Mouse (Mus musculus) lung, postnatal 14 days (tissue): ENCODE data around the gene Prrg2.

Experiments used
- DNase-seq: peaks from one replicate; pipeline ENCODE4 v3.0.0; 2021

Prrg2 gene

DNA sequence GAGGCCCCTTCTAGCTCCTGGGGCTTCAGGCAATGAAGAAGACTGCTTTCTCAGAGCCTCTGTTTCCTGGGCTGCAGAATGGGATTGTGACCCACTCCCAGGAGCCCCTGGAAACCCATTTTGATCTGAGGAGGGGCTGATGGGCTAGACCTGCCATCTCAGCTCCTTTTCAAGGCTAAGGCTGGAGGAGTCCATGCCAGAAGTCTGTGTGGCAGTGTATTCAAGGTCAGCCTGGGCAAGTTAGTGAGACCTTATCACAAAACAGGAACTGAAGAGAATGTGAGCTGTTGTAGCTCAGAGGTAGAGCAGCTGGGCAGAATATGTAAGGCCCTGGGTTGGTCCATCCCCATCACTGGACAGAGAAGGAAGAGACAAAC, 5.5 kb downstream of the Prrg2 start:
- DNase-seq = no peak

DNA sequence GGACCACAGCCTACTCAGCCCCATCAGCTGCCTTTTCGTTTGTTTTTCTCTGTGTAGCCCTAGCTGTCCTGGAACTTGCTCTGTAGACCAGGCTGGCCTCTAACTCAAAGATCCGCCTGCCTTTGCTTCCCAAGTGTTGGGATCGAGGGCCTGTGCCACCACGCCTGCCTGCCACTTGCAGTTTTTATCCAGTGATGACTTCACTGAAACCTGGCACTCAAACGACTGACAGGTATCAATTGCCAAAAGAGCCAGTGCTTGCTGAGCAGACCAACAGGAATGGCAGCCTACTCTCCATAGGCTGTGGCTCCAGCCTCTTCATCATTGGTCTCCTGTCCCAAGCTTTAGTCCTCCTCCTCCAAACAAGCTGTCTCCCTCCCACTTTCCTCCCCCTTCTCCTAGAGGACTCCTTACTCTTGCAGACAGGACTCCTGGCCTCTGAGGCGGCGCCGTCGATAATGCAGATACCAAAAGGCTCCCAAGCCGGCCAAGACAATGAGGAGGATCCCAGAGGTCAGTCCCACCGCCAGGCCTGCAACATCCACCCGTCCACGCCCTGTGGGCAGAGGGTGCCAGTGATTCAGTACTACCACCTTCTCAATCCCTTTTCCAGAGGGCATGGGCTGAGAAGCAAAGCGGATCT, 6.0 kb downstream of the Prrg2 start:
- DNase-seq = no peak

DNA sequence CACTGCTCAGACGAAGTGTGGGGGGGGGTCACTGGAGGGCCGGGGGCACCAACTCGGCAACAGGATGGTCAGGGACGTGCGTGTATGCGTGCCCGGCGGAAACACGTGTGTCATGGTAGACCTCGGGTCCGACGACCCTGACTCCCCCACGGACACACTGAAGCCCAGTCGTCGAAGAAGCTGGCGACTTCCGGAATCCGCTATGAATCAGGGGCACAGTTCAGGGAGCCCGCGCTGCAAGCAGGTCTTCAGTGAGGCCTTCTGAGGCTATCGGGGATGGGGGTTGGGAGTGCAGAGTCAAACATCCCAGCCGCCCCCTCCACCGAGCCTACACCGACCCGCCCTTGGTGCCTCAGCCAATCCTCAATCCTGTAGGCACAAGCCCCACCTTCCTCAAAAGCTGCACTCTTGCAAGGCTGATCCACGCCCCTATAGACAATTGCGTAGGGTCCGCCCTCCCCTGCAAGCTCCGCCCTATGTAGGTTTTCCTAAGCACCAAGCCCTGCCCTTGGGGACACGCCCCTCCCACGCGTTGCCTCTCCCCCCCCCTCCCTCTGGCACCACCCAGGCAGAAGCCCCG, 8.5 kb downstream of the Prrg2 start:
- peak; percentile 93 for DNase-seq

DNA sequence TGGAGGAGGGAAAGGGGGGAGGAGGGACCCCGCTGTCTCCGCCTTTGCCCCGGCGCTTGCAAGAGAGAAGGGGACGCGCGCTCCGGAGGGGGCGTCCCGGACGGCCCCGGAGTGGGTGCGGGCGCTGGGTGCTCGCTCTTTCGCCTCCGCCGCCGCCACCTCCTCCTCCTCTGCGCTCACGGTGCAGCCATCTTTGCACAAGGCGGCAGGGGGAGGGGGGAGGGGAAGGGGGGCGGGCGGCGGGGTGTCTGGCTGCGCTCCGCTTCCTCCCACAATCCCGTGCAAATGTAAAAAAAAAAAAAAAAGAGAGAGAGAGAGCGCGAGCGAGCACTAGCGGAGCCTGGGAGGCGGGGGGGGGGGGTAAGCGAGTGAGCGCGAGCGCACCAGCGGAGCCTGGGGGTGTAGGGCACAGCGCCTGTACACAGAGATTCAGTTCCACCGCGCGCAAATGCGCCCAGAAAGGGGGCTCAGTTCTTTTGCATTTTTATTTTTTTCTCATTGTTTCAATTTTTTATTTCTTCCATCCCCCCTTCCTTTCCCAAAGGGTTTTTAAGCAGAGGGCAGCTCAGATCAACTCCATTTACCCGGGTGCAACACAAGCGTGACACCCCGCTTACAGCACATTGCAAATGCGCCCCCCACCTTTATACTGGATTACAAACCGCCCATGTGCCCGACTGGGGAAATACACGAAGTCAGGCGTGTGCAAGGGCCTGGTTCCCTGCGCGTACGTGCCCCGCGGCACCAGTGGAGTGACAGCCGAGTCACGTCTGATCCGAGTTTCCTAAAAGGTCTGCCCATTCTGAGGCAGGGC, 9.2 kb downstream of the Prrg2 start:
- peak; percentile 73 for DNase-seq

DNA sequence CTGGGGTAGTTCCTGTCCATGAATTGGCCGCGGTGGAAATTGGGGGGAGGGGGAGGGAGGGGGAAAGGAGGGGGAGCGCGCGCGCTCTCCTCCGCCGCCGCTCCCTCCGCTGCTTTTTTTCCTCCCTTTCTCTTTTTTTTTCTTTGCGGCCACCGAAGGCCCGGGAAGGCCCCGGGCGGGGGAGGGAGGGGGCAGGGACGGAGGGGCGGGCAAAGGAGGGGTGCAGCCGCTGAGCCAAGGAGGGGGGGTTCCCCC, 9.7 kb downstream of the Prrg2 start, which contains the start of gene Prr12:
Gene Prr12, minus strand, starts transcription at position 20 of the 255 bp plus-strand sequence.
- no peak for DNase-seq

DNA sequence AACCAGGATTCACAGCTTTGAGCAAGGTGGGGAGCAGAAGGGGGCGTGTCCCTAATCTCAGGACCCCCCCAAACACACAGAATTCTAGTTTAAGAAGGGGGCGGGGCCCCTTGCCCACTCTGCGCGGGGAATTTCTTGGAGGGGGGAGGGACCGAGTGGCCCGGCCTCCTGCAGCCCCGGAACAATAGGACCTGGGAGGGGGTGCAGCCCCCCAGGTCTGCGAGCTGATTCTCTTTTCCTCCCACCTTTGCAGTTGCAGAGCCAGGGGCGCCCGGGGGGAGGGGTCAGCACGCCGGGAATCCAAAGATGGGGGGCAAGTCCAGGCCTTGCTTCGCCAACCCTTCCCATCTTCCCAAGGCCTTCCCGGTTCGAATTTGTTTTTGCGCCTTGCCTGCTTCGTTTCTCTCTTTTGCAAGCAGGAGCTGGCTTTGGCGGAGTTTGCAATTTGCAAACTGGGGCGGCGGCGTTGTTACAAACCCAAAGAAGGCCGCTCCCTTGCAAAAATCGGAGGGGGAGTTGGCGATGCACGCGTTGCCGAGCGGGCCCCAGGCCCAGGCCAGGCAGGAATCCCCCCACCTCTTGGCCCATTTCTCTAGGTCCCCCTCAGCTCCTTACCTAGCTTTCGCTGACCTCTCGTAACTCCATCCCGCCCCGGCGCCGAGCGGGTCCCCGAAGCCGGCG, 10.2 kb downstream of the Prrg2 start:
- DNase-seq = peak; percentile 35

DNA sequence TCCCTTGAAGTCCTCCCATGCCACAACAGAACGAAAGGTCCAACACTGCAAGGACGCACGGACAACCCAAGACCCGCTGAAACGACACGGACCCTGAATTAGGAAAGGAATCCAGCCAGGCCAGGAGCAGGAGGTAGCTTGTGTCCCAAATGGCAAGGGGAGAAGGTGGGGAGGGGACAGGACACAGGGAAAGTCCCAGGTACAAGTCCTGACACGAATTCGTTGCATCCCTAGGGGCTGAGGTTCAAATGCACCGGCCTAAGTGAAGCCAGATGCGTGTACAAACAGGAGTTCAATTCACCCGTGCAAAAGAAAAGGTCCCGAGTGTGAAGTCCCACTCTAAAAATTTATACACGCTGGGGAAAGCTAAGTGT, 10.9 kb downstream of the Prrg2 start:
- no peak for DNase-seq

DNA sequence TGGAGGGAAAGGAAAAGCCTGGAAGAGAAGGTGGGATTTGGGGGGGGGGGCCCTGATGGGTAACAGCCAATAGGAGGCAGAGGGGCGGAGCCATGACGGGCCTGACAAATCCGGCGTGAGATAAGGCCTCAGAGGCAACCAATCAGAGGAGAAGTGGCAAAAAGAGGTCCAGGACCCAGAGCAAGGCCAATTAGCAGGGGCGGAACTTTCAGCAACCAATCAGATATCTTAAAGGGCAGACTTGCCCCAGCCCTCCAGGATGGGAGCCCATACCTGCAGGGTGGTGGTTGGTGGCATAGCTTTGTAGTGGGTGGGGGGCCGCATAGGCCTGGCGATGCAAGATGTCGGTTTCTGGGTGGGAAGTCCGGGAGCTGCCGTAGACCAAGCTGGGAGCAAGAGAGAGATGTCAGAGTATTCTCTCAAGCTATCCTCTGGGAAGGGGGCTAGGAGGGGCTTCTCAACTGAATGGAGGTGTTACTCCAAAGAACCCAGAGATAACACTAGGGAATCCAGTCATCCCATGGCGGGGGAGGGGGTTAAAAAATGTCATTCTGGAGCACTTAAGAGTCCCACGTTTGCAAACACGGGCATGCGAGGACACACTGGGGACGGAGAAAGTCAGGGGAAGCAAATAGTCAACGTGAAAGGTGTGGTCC, 11.4 kb downstream of the Prrg2 start:
- DNase-seq = peak; percentile 58

DNA sequence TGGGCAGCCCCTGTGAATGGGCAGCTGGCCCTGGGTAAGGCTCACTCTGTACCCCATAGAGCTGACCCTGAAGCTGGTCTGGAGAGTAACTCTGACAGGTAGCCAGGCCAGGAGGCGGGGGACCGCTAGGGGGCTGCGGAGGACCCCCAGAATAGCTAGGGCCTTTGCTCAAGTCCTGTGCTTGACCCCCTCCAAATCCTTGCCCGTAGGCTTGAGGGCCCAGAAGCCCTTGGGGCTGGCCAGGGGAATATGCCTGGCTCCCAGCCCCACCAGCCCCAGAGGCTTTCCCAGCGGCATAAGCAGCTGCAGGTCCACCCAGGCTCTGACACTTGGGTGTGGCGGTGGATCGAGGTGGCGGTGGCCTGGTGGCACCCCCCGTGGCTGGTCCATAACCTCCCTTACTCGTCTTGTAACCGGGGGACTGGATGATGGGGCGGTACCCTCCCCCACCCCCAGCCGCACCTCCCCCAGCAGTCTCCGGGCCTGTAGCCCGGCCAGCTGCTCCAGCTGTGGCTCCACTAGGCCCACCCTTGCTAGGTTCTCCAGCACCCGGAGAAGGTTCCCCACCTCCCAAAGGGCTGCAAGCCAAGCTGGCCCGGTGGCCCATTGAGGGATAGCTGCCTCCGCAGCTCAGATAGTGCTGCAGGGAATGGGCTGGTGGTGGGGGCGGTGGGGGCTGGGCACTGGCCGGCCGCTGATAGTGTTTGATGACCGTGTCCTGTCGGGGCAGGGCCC, 13.4 kb downstream of the Prrg2 start:
- no peak for DNase-seq

DNA sequence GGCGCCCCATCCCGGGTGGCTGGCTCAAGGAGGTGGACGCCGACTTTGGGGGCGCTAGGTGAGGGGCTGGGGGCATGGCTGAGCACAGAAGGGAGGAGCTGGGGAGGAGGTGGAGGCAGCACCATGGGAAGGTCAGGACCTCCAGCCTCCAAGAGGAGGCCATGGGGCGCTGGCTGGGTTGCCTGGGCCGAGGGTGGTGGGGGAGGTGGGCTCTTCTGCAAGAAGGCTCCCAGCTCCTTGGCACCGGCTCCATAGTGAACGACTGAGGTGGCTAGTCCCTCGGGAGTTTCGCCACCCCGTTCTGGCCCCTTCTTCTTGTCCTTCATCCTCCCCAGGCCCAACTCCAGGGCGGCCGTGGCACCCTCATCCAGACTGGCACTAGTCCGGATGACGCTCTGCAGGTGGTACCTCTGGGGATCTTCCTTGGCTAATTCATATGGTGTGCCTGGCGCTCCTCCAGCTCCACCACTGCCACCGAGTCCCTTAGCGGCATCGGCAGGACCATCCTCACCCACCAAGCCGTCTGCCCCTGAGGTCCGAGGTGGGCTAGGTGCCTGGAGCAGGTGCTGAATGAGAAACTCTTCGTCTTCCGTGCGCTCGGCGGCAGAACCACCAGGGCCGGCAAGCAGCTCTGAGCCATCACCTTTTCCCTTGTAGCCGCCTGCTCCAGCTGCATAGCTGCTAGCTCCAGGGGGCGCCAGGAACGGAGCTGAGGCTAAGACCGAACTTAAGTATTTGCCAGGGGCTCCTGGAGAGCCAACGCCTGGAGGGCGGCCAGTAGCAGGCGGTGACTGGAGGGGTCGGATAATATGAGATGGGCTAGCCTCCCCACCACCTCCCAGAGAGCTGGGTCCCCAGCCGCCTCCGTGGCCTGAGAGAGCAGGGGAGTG, 14.2 kb downstream of the Prrg2 start:
- DNase-seq = no peak

DNA sequence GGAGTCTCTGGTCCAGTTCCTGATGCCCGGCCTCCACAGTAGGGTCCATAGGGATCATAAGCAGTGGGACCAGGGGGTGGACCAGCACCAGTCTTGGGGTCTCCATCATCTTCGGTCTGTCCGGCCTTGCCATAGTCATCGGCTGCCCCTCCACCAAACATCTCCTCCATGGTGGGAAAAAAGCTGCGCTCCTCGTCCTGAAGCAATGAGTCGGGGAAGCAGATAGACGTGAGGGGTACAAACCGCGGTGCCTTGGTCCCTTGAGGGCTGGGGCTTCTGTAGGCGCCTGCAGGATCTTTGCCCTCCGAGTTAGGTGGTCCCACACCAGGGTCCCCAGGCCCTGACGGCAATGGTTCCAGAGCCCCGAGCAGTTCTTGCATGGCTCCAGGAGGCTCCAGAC, 15.0 kb downstream of the Prrg2 start:
- no peak for DNase-seq

DNA sequence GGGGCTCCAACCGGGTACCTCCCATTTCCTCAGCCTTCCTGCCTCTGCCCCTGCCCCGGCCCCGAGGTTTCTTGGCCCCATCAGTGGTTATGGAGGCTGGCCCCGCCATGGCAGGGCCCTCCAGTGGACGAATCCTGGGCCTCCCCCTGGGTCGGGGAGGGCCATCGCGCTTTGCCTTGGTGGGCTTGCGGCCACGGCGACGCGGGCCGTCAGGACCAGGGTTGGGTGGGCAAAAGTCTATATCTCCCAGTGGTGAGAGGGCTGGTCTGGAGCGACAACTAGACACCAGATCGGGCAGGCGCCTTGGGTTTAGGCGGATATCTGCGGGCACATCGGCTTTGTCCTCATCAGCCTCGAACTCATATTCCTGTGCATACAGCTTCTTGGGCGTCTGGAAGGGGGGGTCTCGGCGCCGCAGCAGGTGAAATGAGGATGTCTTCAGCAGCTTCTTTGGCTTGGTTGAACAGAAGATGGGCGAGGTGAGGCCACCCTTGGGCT, 15.6 kb downstream of the Prrg2 start:
- no peak for DNase-seq

DNA sequence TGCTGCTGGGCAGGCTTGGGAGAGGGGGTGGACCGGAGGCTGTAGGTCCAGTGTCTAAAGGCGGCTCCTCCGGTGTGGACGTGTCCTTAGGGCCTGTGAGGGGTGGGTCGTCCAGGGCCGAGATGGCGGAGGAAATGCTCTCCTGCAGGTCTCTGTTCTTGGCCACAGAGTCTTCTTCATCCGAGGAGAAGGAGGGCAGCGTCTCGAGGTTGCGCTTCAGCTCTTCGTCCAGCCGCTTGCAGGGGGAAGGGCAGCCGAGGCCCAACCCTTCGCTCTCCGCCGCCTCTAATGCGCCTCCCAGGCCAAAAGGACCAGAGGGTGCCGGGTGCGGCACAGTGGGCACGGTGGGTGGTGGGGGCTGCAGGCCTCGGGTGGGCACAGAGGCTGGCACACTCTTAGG, 16.7 kb downstream of the Prrg2 start:
- no peak for DNase-seq

DNA sequence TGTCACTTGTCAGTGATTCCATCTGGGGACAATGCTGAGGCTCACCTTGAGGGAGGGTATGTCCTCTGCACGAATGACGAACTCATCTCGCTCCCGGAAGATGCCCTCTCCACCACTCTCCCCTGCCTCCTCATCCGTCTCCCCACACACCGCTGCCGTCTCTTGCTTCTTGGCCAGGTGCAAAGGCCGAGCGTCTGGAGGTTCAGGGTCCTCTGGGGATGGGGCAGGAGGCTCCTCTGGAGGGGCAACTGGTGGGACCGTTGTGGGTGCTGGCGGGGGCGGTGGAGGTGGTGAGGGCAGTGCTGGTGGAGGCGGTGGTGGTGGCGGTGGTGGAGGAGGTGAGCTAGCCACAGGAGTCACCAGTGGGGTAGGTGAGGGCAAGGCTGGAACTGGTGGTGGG, 19.2 kb downstream of the Prrg2 start:
- DNase-seq = no peak

DNA sequence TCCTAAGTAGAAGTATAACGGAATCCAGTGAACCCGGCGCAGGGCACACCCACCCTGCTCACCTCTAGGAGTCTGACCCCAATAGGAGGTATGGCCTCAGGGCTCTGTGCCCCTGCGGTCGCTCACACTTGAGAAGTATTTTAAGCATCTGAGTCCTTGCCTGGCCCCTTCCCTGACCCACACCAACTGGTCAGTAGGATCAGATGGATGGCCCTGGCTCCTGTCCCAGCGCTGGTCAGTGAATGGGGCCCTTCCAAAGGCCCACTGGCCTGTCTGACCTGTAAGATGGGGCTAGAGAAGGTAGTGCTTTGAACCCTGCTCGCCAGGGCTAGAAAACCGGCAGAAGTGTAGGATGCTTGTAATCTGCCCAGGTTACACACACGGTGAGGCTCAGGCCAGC, 21.6 kb downstream of the Prrg2 start:
- no peak for DNase-seq

DNA sequence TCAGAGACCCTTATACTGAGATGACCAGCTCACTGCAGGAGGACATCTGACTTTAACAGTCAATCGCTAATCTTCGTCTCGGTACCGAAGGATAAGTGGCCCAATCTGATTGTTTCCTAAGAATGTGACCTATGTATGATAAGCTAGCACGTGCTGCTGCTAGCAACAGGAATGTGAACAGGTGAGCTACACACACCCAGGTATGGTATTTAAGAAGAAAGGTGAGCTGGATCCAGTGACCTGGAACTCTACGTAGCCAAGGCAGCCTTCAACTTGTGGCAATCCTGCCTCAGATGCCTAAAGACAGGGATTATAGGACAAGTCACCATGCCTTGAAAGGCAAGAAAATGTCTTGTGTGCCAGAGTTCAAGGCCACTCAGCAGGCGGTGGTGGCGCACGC, 24.1 kb downstream of the Prrg2 start:
- DNase-seq = no peak

DNA sequence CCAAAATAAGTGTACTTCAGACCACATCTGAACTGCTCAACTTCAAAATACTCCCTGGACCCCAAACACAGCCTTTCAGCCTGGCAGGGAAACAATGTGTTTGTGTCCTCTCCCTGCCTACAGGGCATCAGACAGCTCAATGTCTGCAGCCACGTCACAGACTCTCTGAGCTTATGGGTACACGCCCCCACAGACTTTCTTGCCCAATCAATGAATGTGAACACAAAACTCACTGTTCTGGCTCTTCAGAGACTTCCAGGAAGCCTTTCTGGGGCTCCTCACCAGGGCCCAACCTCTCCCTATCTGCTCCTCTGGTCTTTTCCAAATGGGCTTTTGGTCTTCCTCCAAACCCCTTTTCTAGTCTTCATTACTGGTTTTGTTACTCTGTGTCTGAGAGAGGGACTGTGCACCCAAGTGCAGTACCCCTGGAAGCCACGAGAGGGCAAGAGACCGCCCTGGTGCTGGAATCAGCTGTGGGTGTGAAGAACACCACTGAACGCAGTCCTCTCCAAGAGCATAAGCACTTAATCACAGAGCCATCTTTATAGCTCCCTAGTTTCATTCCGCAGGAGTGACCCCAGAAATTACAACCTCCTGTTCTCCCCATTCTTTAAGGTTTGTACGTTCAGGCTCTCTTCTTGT, 24.6 kb downstream of the Prrg2 start:
- DNase-seq = peak; percentile 78

DNA sequence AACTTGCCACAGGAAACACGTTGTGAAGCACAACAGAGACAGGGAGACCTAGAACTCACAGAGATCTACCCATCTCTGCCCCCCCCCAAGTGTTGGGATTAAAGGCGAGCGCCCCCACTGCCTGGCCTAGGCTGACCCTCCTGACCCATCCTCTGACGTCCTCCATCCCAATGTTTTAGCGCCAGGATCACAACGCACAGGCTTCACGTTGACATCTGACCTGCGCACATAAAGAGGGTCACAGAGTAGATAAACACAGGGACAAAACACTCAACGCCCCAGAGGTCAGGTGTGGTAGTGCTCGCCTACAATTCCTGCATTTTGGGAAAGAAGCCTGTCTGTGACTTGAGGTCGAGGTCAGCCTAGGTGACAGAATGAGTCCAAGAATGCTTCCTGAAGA, 25.8 kb downstream of the Prrg2 start:
- no peak for DNase-seq

DNA sequence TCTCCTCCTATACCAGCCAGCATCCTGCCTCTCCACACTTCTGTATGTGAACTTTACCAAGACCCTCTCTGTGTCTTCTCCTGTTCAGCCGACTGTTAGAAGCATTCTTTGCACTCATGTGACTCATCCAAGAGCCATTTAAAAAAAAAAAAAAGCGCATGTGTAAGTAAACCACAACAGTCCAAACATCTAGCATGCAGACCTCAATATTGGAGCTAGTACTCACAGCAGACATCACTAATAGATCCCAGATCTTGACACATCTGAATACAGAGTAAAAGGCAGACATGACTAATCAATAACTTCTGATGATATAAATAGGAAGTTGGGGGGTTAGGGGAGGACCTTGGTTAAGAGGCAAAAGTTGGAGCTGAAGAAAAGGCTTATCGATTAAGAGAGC, 26.8 kb downstream of the Prrg2 start:
- no peak for DNase-seq

DNA sequence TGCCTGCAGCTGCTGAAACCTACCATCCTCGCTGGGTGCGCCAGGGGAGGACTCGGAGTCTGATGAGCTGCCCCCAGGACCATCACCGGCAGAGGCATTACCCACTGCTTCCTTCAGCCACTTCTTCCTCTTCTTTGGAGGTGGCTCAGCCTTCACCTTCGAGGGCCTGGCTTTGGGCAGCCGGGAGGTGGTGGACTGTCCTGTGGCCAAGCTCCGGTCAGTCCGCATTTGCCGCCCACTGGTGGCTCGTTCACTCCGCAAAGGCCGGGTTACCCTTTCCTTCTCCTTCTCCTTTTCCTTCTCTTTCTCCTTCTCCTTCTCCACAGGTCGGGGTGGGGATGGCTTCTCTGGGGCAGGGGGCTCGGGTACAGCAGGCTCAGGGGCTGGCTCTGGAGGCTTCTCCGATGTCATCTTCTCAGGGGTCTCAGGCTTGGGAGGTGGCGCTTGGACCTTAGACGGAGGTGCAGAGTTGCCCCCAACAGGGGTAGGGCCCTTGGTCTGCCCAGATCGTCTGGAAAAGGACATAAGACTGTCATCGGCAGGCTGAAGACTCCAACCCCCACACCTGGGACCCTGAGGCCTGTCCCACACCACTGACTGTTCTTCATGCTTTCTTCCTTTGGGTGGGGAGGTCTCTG, 28.6 kb downstream of the Prrg2 start:
- no peak for DNase-seq

DNA sequence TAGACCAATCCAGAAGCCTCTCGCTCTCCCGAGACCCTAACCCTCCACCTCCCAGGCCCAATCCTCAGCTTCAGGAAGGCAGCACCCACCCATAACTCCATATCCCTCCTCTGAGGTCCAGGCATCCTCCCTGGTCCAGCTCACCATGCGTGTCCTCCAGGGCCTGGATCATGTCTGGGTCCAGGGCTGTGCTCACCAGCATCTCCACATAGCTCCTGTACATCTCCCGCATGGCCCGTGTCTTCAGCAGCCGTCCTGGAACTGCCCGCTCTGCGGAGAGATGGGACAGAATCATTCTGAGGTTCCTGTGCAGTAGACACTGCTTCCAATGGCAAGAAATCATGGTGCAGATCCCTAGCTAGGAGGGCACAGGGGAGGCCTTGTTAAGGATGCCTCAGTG, 31.6 kb downstream of the Prrg2 start:
- DNase-seq = no peak
